Mouse (Mus musculus): ENCODE measurements around the gene Etv3. TPM values are rescaled to one million over a fixed set of nuclear protein-coding genes. Genes with fewer than 3 reads are reported as not detected.

Etv3 gene
- polyA plus RNA-seq, 1 experiment from 2014 or later: 14.0 TPM

GRCm38 (mm10) chr3:87561434-87561833 is 36.2 kb downstream of the Etv3 start:
- H3K36me3 ChIP-seq: no peaks in the 10 kb centered on the region
- WGBS: 53% methylated on average over 8 of the region's 8 CpGs
- H3K4me1 ChIP-seq (replicated peaks): peaks cover 21% of the 10 kb centered on the region
- H3K27ac ChIP-seq (ENCODE audit: poor library complexity, severe bottlenecking): no peak overlapping the region
- no peak overlapping the region for H3K9ac ChIP-seq
- H3K27me3 ChIP-seq (replicated peaks): no peaks in the 10 kb centered on the region
- no peak overlapping the region for H3K4me3 ChIP-seq
- no peak for ATAC-seq (ENCODE audit: insufficient number of reproducible peaks, low FRiP score)
- H3K9me3 ChIP-seq (replicated peaks): peaks cover 7% of the 10 kb centered on the region; the same call in 1 of the 2 replicates
- H3K4me2 ChIP-seq: no peak overlapping the region

GRCm38 (mm10) chr3:87562370-87562769 is 37.2 kb downstream of the Etv3 start:
- Histone ChIP-seq H3K4me3 (no peak overlapping the region), H3K36me3 (no peaks in the 10 kb centered on the region), H3K9me3 (replicated peaks) (peaks cover 7% of the 10 kb centered on the region; the same call in 1 of the 2 replicates), H3K4me2 (no peak overlapping the region), H3K27ac (ENCODE audit: poor library complexity, severe bottlenecking) (no peak overlapping the region), H3K9ac (no peak overlapping the region), H3K27me3 (replicated peaks) (no peaks in the 10 kb centered on the region), H3K4me1 (replicated peaks) (peaks cover 14% of the 10 kb centered on the region)
- WGBS: 3% methylated on average over 6 of the region's 6 CpGs
- no peak for ATAC-seq (ENCODE audit: insufficient number of reproducible peaks, low FRiP score)

- Histone ChIP-seq H3K27me3 (replicated peaks) (no peaks in the 10 kb centered on the region), H3K4me2 (no peak overlapping the region), H3K27ac (ENCODE audit: poor library complexity, severe bottlenecking) (no peak overlapping the region), H3K4me1 (replicated peaks) (peaks cover 14% of the 10 kb centered on the region), H3K9ac (no peak overlapping the region), H3K4me3 (no peak overlapping the region), H3K36me3 (no peaks in the 10 kb centered on the region), H3K9me3 (replicated peaks) (peaks cover 7% of the 10 kb centered on the region; the same call in 1 of the 2 replicates)
- no peak for ATAC-seq (ENCODE audit: insufficient number of reproducible peaks, low FRiP score)
- WGBS: 62% methylated on average over 5 of the region's 5 CpGs
Measured at GRCm38 (mm10) chr3:87563466-87563865, 38.3 kb downstream of the Etv3 start.

- H3K4me3 ChIP-seq: no peak overlapping the region
- 0 out of 2 replicates have a peak, but pooled peaks cover under 1% of the 10 kb centered on the region for H3K27me3 ChIP-seq (replicated peaks)
- WGBS: 81% methylated on average over 6 of the region's 6 CpGs
- H3K4me2 ChIP-seq: peak overlapping the region; percentile 50
- H3K4me1 ChIP-seq (replicated peaks): peaks cover 14% of the 10 kb centered on the region
- H3K27ac ChIP-seq (ENCODE audit: poor library complexity, severe bottlenecking): no peak overlapping the region
- no peak for ATAC-seq (ENCODE audit: insufficient number of reproducible peaks, low FRiP score)
- no peak overlapping the region for H3K9ac ChIP-seq
- H3K36me3 ChIP-seq: no peaks in the 10 kb centered on the region
- H3K9me3 ChIP-seq (replicated peaks): no peaks in the 10 kb centered on the region
Measured at GRCm38 (mm10) chr3:87565623-87566022, 40.4 kb downstream of the Etv3 start.

GRCm38 (mm10) chr3:87566066-87566465 is 40.9 kb downstream of the Etv3 start:
- H3K9ac ChIP-seq: no peak overlapping the region
- ATAC-seq (ENCODE audit: insufficient number of reproducible peaks, low FRiP score): peak; percentile 86
- H3K27ac ChIP-seq (ENCODE audit: poor library complexity, severe bottlenecking): peak overlapping the region; percentile 16; the same call in 1 of the 2 replicates
- H3K4me2 ChIP-seq: peak overlapping the region; percentile 50
- H3K36me3 ChIP-seq: no peaks in the 10 kb centered on the region
- 12% methylated on average over 4 of the region's 4 CpGs for WGBS
- peaks cover 14% of the 10 kb centered on the region for H3K4me1 ChIP-seq (replicated peaks)
- peak overlapping the region; percentile 10; the same call in 1 of the 2 replicates for H3K4me3 ChIP-seq
- 0 out of 2 replicates have a peak, but pooled peaks cover 3% of the 10 kb centered on the region for H3K27me3 ChIP-seq (replicated peaks)
- no peaks in the 10 kb centered on the region for H3K9me3 ChIP-seq (replicated peaks)

GRCm38 (mm10) chr3:87567497-87567896 is 42.3 kb downstream of the Etv3 start:
- no peaks in the 10 kb centered on the region for H3K9me3 ChIP-seq (replicated peaks)
- WGBS: 92% methylated on average over 14 of the region's 14 CpGs
- 0 out of 2 replicates have a peak, but pooled peaks cover 3% of the 10 kb centered on the region for H3K27me3 ChIP-seq (replicated peaks)
- no peak overlapping the region for H3K4me3 ChIP-seq
- no peak overlapping the region for H3K9ac ChIP-seq
- no peaks in the 10 kb centered on the region for H3K36me3 ChIP-seq
- no peak overlapping the region for H3K4me2 ChIP-seq
- no peak for ATAC-seq (ENCODE audit: insufficient number of reproducible peaks, low FRiP score)
- no peak overlapping the region for H3K27ac ChIP-seq (ENCODE audit: poor library complexity, severe bottlenecking)
- H3K4me1 ChIP-seq (replicated peaks): peaks cover 10% of the 10 kb centered on the region

- no peak overlapping the region for H3K27ac ChIP-seq (ENCODE audit: poor library complexity, severe bottlenecking)
- no peaks in the 10 kb centered on the region for H3K36me3 ChIP-seq
- H3K4me3 ChIP-seq: no peak overlapping the region
- peaks cover 10% of the 10 kb centered on the region for H3K4me1 ChIP-seq (replicated peaks)
- WGBS: 92% methylated on average over 5 of the region's 5 CpGs
- H3K4me2 ChIP-seq: no peak overlapping the region
- 0 out of 2 replicates have a peak, but pooled peaks cover 3% of the 10 kb centered on the region for H3K27me3 ChIP-seq (replicated peaks)
- no peak overlapping the region for H3K9ac ChIP-seq
- ATAC-seq (ENCODE audit: insufficient number of reproducible peaks, low FRiP score): no peak
- H3K9me3 ChIP-seq (replicated peaks): no peaks in the 10 kb centered on the region
Measured at GRCm38 (mm10) chr3:87568681-87569080, 43.5 kb downstream of the Etv3 start.

GRCm38 (mm10) chr3:87575766-87576165 is 50.6 kb downstream of the Etv3 start:
- no peak overlapping the region for H3K9ac ChIP-seq
- H3K4me2 ChIP-seq: no peak overlapping the region
- no peaks in the 10 kb centered on the region for H3K4me1 ChIP-seq (replicated peaks)
- H3K27me3 ChIP-seq (replicated peaks): 0 out of 2 replicates have a peak, but pooled peaks cover under 1% of the 10 kb centered on the region
- H3K27ac ChIP-seq (ENCODE audit: poor library complexity, severe bottlenecking): no peak overlapping the region
- H3K9me3 ChIP-seq (replicated peaks): peaks cover 7% of the 10 kb centered on the region; the same call in 1 of the 2 replicates
- no peaks in the 10 kb centered on the region for H3K36me3 ChIP-seq
- ATAC-seq (ENCODE audit: insufficient number of reproducible peaks, low FRiP score): no peak
- 23% methylated on average over 6 of the region's 6 CpGs for WGBS
- H3K4me3 ChIP-seq: no peak overlapping the region

GRCm38 (mm10) chr3:87582259-87582658 is 57.1 kb downstream of the Etv3 start:
- Histone ChIP-seq H3K9ac (no peak overlapping the region), H3K4me1 (replicated peaks) (no peaks in the 10 kb centered on the region), H3K27ac (ENCODE audit: poor library complexity, severe bottlenecking) (no peak overlapping the region), H3K4me2 (no peak overlapping the region), H3K27me3 (replicated peaks) (no peaks in the 10 kb centered on the region), H3K36me3 (no peaks in the 10 kb centered on the region), H3K4me3 (no peak overlapping the region), H3K9me3 (replicated peaks) (peaks cover 14% of the 10 kb centered on the region; the same call in 1 of the 2 replicates)
- 81% methylated on average over 4 of the region's 4 CpGs for WGBS
- no peak for ATAC-seq (ENCODE audit: insufficient number of reproducible peaks, low FRiP score)

Other genes with a start within 250 kb of the Etv3 start
- gene Cd5l, start 167.5 kb upstream of the Etv3 start, polyA plus RNA-seq (2016; fragmentation: Nextera tagmentation; extraction: Ambion mirVana): 0.10 and 0.18 TPM in 2 replicates
- 0.27 TPM in 1 of 2 replicates, not detected in the other for gene Fcrl1, start 149.0 kb upstream of the Etv3 start, polyA plus RNA-seq (2016; fragmentation: Nextera tagmentation; extraction: Ambion mirVana)
- gene Fcrl5, start 89.6 kb upstream of the Etv3 start, polyA plus RNA-seq (2016; fragmentation: Nextera tagmentation; extraction: Ambion mirVana): not detected in 2 replicates
- gene Arhgef11, start 92.2 kb downstream of the Etv3 start, polyA plus RNA-seq (2016; fragmentation: Nextera tagmentation; extraction: Ambion mirVana): 14.2 and 15.1 TPM in 2 replicates
- gene Lrrc71, start 223.2 kb downstream of the Etv3 start, polyA plus RNA-seq (2016; fragmentation: Nextera tagmentation; extraction: Ambion mirVana): 0.30 and 0.46 TPM in 2 replicates

All from heart, embryonic 12.5 days (tissue).